Mouse (Mus musculus) gastrocnemius, adult 18-20 months (tissue): ENCODE measurements around the gene Sf3a1. TPM values are rescaled to one million over a fixed set of nuclear protein-coding genes. Genes with fewer than 3 reads are reported as not detected.

ENCODE experiments used
- DNase-seq: peaks from one replicate; pipeline ENCODE4 v3.0.0; 2021; ENCODE audit warnings: low spot score
- total RNA-seq, 2 experiments: library from RNA; stranded (reverse); gene quantifications; 2 replicates each; pipeline ENCODE4 v1.2.3; 2021

Sf3a1 gene
- total RNA-seq, 2 experiments from 2014 or later: 15.0 to 18.6 TPM

- DNase-seq: peak; percentile 87
These were observed 24.9 kb upstream of the Sf3a1 start, which contains the start of gene Rnf215 for GRCm38 (mm10) chr11:4134986-4135935. TSS of gene Rnf215 (plus strand) at chr11:4135202.

GRCm38 (mm10) chr11:4138964-4139363 lies 21.2 kb upstream of the Sf3a1 start:
- no peak for DNase-seq

GRCm38 (mm10) chr11:4141505-4141904 lies 18.6 kb upstream of the Sf3a1 start:
- no peak for DNase-seq

- no peak for DNase-seq
These were observed 17.8 kb upstream of the Sf3a1 start for GRCm38 (mm10) chr11:4142352-4142751.

- DNase-seq: no peak
These were observed 16.7 kb upstream of the Sf3a1 start for GRCm38 (mm10) chr11:4143281-4144062.

- no peak for DNase-seq
These were observed 13.8 kb upstream of the Sf3a1 start for GRCm38 (mm10) chr11:4146381-4146780.

GRCm38 (mm10) chr11:4147098-4147497 lies 13.1 kb upstream of the Sf3a1 start:
- no peak for DNase-seq

GRCm38 (mm10) chr11:4148120-4148519 lies 12.0 kb upstream of the Sf3a1 start:
- DNase-seq: no peak

- no peak for DNase-seq
These were observed 11.5 kb upstream of the Sf3a1 start for GRCm38 (mm10) chr11:4148536-4149156.

GRCm38 (mm10) chr11:4149886-4150285 lies 10.3 kb upstream of the Sf3a1 start:
- DNase-seq: no peak

GRCm38 (mm10) chr11:4153694-4154093 lies 6.5 kb upstream of the Sf3a1 start:
- DNase-seq: no peak

GRCm38 (mm10) chr11:4155641-4156040 lies 4.5 kb upstream of the Sf3a1 start:
- DNase-seq: no peak

- DNase-seq: no peak
These were observed 1.5 kb upstream of the Sf3a1 start for GRCm38 (mm10) chr11:4158676-4159075.

GRCm38 (mm10) chr11:4160758-4161480 lies 769 bp downstream of the Sf3a1 start:
- no peak for DNase-seq

GRCm38 (mm10) chr11:4164701-4165100 lies 4.6 kb downstream of the Sf3a1 start:
- DNase-seq: no peak

GRCm38 (mm10) chr11:4166467-4167090 lies 6.4 kb downstream of the Sf3a1 start:
- no peak for DNase-seq

GRCm38 (mm10) chr11:4174586-4174985 lies 14.4 kb downstream of the Sf3a1 start:
- DNase-seq: peak; percentile 88

- no peak for DNase-seq
These were observed 17.6 kb downstream of the Sf3a1 start for GRCm38 (mm10) chr11:4177716-4178115.

- DNase-seq: no peak
These were observed 21.9 kb downstream of the Sf3a1 start for GRCm38 (mm10) chr11:4182061-4182460.

- no peak for DNase-seq
These were observed 23.4 kb downstream of the Sf3a1 start for GRCm38 (mm10) chr11:4183511-4183910.
